Mouse (Mus musculus) myocyte (in vitro differentiated cells): Measurements from ENCODE around the gene Ang5. TPM values are rescaled to one million over a fixed set of nuclear protein-coding genes. Genes with fewer than 3 reads are reported as not detected.
"Not testable (repeated sequence)": the region's sequence is repeated elsewhere in the genome, so short reads cannot be mapped to it uniquely, and the experiment has no call there.

Experiments used
- H3K27me3 ChIP-seq: one replicate; pipeline ENCODE4 v1.6.1; 2011; ENCODE audit not compliant: control insufficient read depth, insufficient read depth, insufficient read length
- H3K36me3 ChIP-seq: one replicate; pipeline ENCODE4 v1.6.1; 2011; ENCODE audit not compliant: control insufficient read depth, insufficient read depth
- H3K4me2 ChIP-seq: one replicate; pipeline ENCODE4 v1.6.1; 2011; ENCODE audit warnings: low read depth, control low read depth
- H3K4me3 ChIP-seq: one replicate; pipeline ENCODE4 v1.5.1; 2011; ENCODE audit warnings: mild to moderate bottlenecking, control low read depth, moderate library complexity
- H3K79me2 ChIP-seq: one replicate; pipeline ENCODE4 v1.6.1; 2011; ENCODE audit not compliant: control insufficient read depth, insufficient read depth
- H3ac ChIP-seq: one replicate; pipeline ENCODE4 v1.6.1; 2011; ENCODE audit not compliant: control insufficient read depth, insufficient read length
- CEBPB ChIP-seq: IDR thresholded peaks from 2 replicates; pipeline ENCODE4 v1.6.1; 2011; ENCODE audit warnings: mild to moderate bottlenecking, moderate library complexity; ENCODE audit not compliant: poor library complexity, insufficient read depth, severe bottlenecking
- E2F4 ChIP-seq: IDR thresholded peaks from one replicate; pipeline ENCODE4 v1.6.1; 2011; ENCODE audit warnings: mild to moderate bottlenecking, control low read depth, moderate library complexity; ENCODE audit not compliant: insufficient read depth
- MYOD1 ChIP-seq, 3 experiments: IDR thresholded peaks; one replicate each; pipeline ENCODE4 v1.6.1; 2011; ENCODE audit warnings: control low read depth in 2 of 3, low read depth in 2 of 3, mild to moderate bottlenecking in 2 of 3, moderate library complexity in 1 of 3; ENCODE audit not compliant: insufficient read length in 2 of 3, control insufficient read depth in 1 of 3
- USF1 ChIP-seq: IDR thresholded peaks from one replicate; pipeline ENCODE4 v1.6.1; 2011; ENCODE audit warnings: low read depth, mild to moderate bottlenecking, control low read depth, moderate library complexity
- polyA plus RNA-seq: library from polyadenylated mRNA; unstranded; fragments of >200 nt; fragmentation: generic; extraction: Trizol; gene quantifications from one replicate; pipeline ENCODE4 v1.2.1, GENCODE M21; 2012; ENCODE audit warnings: missing spikeins

Ang5 gene
- not detected for polyA plus RNA-seq

DNA sequence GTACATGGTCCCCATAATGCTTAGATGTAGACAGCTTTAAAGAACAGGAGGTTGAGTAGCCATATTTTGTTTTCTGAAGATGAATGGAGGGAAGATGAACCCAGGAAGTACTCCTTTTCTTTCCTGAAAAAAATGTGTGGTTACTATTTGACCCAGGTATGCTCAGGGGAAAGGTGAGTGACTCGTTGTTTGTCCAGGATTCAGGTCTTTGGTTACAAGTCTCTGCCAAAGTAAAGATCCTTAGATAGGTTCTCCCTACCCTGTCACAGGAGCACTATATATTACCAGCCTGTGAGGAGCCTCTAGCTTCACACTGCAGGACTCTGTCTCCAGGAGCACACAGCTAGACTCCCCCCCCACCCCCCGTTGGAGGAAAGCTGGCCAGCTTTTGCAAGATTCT lies at the start of gene Ang5:
Gene Ang5 (plus strand): TSS at position 301 of the 400 bp plus-strand sequence.
- not testable (repeated sequence) for H3K79me2 ChIP-seq, H3K4me3 ChIP-seq, H3K27me3 ChIP-seq

DNA sequence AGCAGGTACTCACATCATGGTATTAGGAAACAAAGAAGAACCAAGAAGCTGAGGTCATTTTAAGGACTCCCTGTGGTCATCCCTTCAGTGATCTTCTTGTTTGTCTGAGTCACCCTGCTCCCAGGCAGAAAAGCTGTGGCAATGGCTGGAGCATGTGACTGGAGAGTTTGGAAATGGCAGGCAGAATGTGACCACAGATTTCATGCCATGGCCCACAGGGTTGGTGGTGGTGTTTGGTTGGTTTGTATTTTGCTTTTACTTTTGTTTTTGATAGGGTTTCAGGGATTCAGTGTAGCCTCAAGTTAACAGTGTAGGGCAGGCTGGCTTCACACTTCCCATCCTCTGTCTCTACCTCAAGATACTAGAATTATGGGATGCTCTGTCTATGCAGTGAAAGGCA lies 38.7 kb upstream of the Ang5 start:
- TF ChIP-seq CEBPB (0 out of 2 replicates have a peak, but pooled peaks have one; percentile 3), USF1 (peak; percentile 53)
- not testable (repeated sequence) for H3K4me2 ChIP-seq, H3K4me3 ChIP-seq, H3K27me3 ChIP-seq, H3K79me2 ChIP-seq, H3ac ChIP-seq, H3K36me3 ChIP-seq

More for the DNA sequence above, at the start of gene Ang5:
- not testable (repeated sequence) for H3K4me2 ChIP-seq, H3ac ChIP-seq, H3K36me3 ChIP-seq

DNA sequence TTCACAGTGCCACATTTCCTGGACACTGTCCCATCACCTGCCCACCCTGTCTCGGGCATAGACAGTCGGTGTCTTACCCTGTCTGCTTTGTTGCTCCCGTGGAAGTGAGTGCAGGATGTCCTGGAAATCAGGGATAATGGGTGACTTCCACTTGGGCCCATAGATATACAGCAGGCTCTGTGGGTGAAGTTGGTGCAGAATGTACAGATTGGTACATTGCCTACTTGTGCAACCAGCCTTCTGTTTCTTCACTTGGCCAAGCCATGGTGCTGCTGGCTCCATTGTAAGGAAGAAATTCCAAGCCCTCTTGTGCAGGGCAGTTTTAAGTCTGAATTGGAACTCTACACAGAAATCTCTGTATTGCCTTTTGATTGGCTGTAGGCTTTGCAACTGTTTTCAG lies 33.4 kb upstream of the Ang5 start, which contains the start of gene Ear10:
Gene Ear10 (minus strand): TSS at position 101 of the 400 bp plus-strand sequence.
- H3K4me3 ChIP-seq, H3K27me3 ChIP-seq, H3K79me2 ChIP-seq, H3K4me2 ChIP-seq, H3K36me3 ChIP-seq, H3ac ChIP-seq: not testable (repeated sequence)

DNA sequence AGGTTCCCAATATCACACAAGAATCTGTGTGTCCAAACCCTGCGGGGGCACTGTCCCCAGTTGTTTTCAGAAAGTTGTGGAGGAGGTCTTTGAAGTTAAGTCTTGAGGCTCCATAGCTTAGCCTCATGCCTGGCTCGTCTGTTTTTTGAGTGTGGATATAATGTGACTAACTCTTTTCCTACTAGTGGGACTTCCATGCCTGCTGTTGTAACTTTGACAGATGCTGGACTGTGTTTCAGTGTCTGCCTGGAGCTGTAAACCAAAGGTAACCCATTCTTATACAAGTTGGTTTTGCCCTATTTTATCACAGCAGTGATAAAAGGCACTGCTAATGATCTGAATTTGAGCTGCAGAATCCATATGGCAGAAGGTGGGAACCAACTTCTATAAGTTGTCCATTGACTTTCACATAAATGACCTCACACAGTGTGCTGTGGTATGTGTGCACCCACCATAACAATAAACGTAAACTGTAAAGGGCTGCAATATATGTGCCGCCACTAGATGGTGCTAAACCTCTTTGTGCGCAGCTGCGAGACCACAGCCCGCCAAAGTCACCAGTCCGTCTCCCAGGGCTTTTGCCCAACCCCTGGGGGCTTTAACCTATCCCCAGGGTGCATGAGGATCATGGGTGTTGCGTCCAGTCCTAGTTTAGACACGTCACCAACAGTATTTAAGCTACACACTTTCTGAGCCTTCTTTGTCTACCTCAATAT lies 32.0 kb upstream of the Ang5 start, which contains the start of gene Gm8113:
Gene Gm8113 (plus strand): TSS at position 703 of the 716 bp plus-strand sequence.
- not testable (repeated sequence) for H3K79me2 ChIP-seq, H3ac ChIP-seq, H3K27me3 ChIP-seq, H3K36me3 ChIP-seq
- peak within 1 kb of the TSS; percentile 77 for H3K4me2 ChIP-seq
- peak within 1 kb of the TSS; percentile 45 for H3K4me3 ChIP-seq
- TF ChIP-seq E2F4 (peak; percentile 62), MYOD1 (IDR thresholded peaks at IDR 0.05; ENCODE audit: control insufficient read depth in 1 of 3, insufficient read length in 2 of 3, low read depth in 2 of 3) (peak in 2 of 3 experiments; percentile 4 to 8)

DNA sequence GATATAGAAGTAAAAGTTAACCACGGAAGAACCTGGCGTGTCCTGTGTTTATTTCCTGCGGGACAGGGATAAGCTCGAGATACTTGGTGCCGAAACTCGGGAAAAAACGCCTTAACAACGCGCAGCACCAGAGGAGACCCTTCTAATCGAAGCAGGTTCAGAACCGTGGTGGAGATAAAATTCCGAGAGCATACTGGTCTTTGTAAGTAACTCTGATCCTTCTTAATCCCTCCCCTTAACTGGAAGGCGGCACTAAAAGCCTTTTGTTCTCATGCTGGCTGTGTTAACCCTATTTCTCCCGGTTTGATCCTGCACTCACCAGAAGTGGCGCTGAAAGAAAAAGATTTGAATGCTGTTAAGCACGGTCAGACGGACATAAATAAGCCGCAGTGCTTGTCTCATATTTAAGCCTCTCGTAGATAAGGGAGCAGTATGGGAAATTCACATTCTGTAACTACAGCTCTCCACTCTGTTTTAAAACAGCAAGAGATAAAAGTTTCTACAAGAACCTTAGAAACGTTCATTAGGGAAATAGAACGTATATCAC lies 31.4 kb upstream of the Ang5 start:
- H3K36me3 ChIP-seq, H3ac ChIP-seq, H3K79me2 ChIP-seq, H3K27me3 ChIP-seq: not testable (repeated sequence)
- Histone ChIP-seq H3K4me3 (peak overlapping the region; percentile 45), H3K4me2 (peak overlapping the region; percentile 77)

DNA sequence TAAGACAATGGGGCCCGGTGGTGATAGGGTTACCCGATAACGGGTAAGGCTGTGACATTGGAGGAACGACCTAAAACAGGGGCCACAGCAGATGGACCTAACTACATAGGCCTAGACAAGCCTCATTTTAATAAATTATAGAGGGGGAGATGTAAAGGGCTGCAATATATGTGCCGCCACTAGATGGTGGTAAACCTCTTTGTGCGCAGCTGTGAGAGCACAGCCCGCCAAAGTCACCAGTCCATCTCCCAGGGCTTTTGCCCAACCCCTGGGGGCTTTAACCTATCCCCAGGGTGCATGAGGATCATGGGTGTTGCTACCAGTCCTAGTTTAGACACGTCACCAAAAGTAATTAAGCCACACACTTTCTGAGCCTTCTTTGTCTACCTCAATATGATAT lies 23.9 kb upstream of the Ang5 start:
- not testable (repeated sequence) for H3K79me2 ChIP-seq, H3K36me3 ChIP-seq, H3K4me3 ChIP-seq, H3K27me3 ChIP-seq, H3ac ChIP-seq, H3K4me2 ChIP-seq

DNA sequence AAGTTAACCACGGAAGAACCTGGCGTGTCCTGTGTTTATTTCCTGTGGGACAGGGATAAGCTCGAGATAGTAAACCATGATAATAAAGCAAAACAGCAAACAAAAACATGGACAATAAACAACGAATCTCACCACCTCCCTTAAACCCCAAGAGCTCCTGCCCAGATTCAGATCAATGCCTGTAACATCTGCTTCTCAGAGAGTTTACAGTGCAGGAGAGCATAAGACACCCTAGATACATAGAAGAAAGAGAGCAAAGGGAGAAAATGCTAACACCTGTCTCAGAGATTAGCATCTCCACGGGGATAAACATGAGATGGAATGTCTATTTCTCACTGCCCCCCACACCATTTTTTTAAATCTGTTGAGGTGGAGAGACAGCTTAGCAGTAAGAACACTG lies 23.5 kb upstream of the Ang5 start:
- H3ac ChIP-seq, H3K27me3 ChIP-seq, H3K79me2 ChIP-seq, H3K4me3 ChIP-seq, H3K4me2 ChIP-seq, H3K36me3 ChIP-seq: not testable (repeated sequence)

DNA sequence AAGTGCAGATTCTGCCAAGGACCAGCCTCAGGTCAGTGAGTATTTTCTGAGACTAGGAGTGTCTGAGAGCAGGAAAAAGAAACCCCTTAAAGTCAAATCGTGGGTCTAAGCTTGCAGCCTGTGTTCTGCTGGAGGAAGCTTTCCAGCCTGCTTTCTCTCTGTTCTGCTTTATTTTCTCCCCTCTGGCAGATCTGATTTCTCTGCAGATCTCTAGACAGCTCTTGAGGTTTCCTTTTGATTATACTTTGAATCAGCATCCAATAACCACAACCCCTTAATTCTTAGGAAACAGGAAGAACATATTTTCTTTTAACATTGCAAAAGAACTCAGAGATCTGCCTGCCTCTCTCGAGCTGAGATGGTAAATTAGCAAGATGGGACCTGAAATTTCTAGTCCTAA lies 3.5 kb upstream of the Ang5 start:
- not testable (repeated sequence) for H3K27me3 ChIP-seq, H3K4me2 ChIP-seq, H3K36me3 ChIP-seq, H3ac ChIP-seq, H3K79me2 ChIP-seq, H3K4me3 ChIP-seq

DNA sequence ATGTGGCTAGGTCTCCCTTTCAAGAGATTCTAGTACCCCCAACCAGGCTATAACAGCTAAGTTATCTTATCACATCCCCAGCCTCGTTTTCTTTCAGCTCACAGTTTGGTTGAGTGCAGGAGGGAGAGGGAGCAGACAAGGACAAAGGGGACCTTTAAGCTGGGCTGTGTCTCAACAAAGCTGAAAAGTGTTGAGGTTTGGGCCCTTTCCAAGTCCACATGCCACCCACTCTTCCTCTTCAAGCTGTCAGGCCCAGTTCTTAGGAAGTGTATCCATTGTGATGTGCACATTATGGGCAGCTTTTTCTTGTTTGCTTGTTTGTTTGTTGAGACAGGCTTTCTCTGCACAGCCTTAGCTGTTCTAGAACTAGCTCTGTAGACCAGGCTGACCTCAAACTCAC lies 1.8 kb upstream of the Ang5 start:
- H3K4me3 ChIP-seq, H3K27me3 ChIP-seq, H3K79me2 ChIP-seq, H3K36me3 ChIP-seq, H3K4me2 ChIP-seq, H3ac ChIP-seq: not testable (repeated sequence)
